Mouse (Mus musculus): ENCODE measurements at regions not wholly inside any gene's neighbourhood (a gene's known extent, or its start where the extent isn't known, plus 50 kb on each side); places are given as distances from the start of the nearest gene placed in this dataset.
"Not testable (repeated sequence)": the region's sequence is repeated elsewhere in the genome, so short reads cannot be mapped to it uniquely, and the experiment has no call there.

- DNase-seq (ENCODE audit: extremely low read depth, low read depth) = no peak
These were observed 198.5 kb downstream of the Fam43a start for GRCm38 (mm10) chr16:30797973-30798471.

- no peak for DNase-seq (ENCODE audit: extremely low read depth, low read depth)
These were observed 199.0 kb downstream of the Fam43a start for GRCm38 (mm10) chr16:30798536-30798935.

GRCm38 (mm10) chr16:30799699-30800483 is 200.4 kb downstream of the Fam43a start:
- DNase-seq (ENCODE audit: extremely low read depth, low read depth) = no peak

- DNase-seq (ENCODE audit: extremely low read depth, low read depth) = no peak
These were observed 204.5 kb downstream of the Fam43a start for GRCm38 (mm10) chr16:30804018-30804417.

GRCm38 (mm10) chr16:30806206-30806605 is 206.7 kb downstream of the Fam43a start:
- DNase-seq (ENCODE audit: extremely low read depth, low read depth) = not testable (repeated sequence)

- DNase-seq (ENCODE audit: extremely low read depth, low read depth) = no peak
These were observed 219.1 kb downstream of the Fam43a start for GRCm38 (mm10) chr16:30818541-30819120.

GRCm38 (mm10) chr16:30819342-30819741 is 219.8 kb downstream of the Fam43a start:
- DNase-seq (ENCODE audit: extremely low read depth, low read depth) = no peak

GRCm38 (mm10) chr16:30820234-30820633 is 220.7 kb downstream of the Fam43a start:
- no peak for DNase-seq (ENCODE audit: extremely low read depth, low read depth)

GRCm38 (mm10) chr16:30820761-30821160 is 221.2 kb downstream of the Fam43a start:
- no peak for DNase-seq (ENCODE audit: extremely low read depth, low read depth)

GRCm38 (mm10) chr16:30821191-30821910 is 221.8 kb downstream of the Fam43a start:
- no peak for DNase-seq (ENCODE audit: extremely low read depth, low read depth)

GRCm38 (mm10) chr16:30821911-30822578 is 222.5 kb downstream of the Fam43a start:
- DNase-seq (ENCODE audit: extremely low read depth, low read depth) = no peak

- no peak for DNase-seq (ENCODE audit: extremely low read depth, low read depth)
These were observed 226.6 kb downstream of the Fam43a start for GRCm38 (mm10) chr16:30826128-30826527.

GRCm38 (mm10) chr16:30827901-30828608 is 228.5 kb downstream of the Fam43a start:
- DNase-seq (ENCODE audit: extremely low read depth, low read depth) = no peak

- DNase-seq (ENCODE audit: extremely low read depth, low read depth) = no peak
These were observed 235.0 kb downstream of the Fam43a start for GRCm38 (mm10) chr16:30834561-30834960.

GRCm38 (mm10) chr16:30835678-30836077 is 236.2 kb downstream of the Fam43a start:
- no peak for DNase-seq (ENCODE audit: extremely low read depth, low read depth)

- DNase-seq (ENCODE audit: extremely low read depth, low read depth) = no peak
These were observed 238.4 kb downstream of the Xxylt1 start for GRCm38 (mm10) chr16:30842831-30843230.

- no peak for DNase-seq (ENCODE audit: extremely low read depth, low read depth)
These were observed 228.6 kb downstream of the Xxylt1 start for GRCm38 (mm10) chr16:30852595-30852994.

- DNase-seq (ENCODE audit: extremely low read depth, low read depth) = no peak
These were observed 226.5 kb downstream of the Xxylt1 start for GRCm38 (mm10) chr16:30854716-30855115.

- no peak for DNase-seq (ENCODE audit: extremely low read depth, low read depth)
These were observed 223.6 kb downstream of the Xxylt1 start for GRCm38 (mm10) chr16:30857656-30858055.

- no peak for DNase-seq (ENCODE audit: extremely low read depth, low read depth)
These were observed 211.9 kb downstream of the Xxylt1 start for GRCm38 (mm10) chr16:30869136-30869909.

All from MEL-GATA-1-ER (cell line).